Mouse (Mus musculus) right cerebral cortex, adult 2 months (tissue): Measurements from ENCODE around the gene Pdk4.

ENCODE experiments used
- DNase-seq, 2 experiments: peaks; one replicate each; pipeline ENCODE4 v3.0.0; 2021 to 2022; ENCODE audit warnings: low spot score in 2 of 2

Gene Pdk4

DNA sequence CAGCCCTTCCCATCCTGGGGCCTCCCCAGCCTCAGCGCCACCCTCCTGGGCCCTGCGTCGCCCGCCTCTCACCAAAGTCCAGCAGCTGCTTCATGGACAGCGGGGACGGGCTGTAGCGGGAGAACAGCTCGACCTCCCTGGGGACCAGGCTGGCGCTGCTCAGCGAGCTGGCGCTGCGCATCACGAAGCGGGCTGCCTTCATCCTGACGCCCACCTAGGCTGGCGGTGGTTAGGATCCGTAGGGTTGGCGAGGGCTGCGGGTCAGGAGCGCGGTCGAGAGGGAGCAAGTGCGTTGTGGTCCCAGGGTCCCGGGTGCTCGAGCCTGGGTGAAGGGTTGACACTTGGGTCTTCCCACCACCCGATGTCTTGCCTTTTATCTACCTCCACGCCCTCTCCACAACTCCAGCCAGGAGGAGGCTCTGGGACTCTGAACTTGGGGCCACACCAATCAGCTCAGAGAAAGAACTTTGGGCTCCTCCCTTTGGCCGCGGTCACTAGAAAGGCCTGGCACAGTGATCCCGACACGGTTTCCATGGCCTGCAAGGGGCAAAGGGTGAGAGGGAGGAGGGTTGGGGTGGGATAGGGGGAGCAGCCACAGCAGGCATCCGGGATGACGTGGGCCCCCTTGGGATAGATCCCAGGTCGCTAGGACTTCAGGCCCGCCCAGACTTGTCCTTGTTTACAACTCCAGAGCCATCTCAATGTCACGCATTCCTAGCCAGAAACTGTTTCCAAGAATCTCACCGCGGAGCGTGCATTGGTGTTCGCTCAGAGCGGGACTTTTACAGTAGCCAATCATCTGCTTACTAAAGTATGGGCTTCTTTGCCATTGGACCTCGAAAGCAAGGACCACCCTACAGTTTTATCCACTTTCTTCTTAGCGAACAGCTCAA lies at the start of gene Pdk4:
Pdk4 (minus strand) TSS at position 349 of the 893 bp plus-strand sequence.
- peak; percentile 49 to 64 for DNase-seq

GRCm38 (mm10) chr6:5537855-5538365 lies 41.8 kb upstream of the Pdk4 start:
- no peak for DNase-seq

GRCm38 (mm10) chr6:5535754-5536153 lies 39.6 kb upstream of the Pdk4 start:
- DNase-seq: no peak

- no peak for DNase-seq
Measured at GRCm38 (mm10) chr6:5517091-5517490, 21.0 kb upstream of the Pdk4 start.

DNA sequence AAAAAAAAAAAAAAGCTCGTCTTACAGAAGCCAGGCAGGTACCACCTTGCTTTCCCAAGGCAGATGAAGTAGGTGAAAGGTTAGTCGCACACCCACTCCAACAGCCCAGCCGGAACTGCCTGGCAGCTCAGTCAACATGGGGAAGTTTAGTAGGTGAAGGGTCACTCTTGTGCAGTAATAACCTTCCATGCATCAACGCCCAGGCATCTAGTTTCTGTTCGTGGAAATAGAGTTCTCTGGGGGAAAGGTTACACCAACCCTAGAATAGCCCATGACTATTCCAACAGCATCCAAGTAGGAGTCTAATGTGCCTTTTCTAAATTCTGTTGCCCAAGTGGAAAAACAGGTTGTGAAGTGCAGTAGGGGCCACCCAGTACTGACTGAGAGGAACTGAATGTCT lies 13.6 kb upstream of the Pdk4 start:
- DNase-seq: no peak

DNA sequence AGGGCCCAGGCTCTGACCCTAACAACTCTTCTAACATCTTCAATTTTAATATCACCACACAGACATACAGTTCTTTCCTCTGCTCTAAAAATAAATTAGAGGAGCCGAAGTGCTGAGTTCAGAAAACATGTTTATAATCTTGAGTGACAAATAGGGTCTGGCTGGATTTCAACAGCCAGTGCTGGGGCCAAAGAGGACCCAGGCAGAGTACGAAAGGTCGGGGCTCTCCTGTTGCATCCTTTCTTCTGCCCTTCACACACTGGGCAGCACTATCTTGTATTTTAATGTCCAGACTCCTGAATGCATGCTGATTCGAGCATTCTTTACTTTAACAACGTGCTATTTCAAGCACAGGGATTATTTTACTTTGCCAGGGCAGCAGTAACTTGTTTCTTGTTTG lies 13.2 kb upstream of the Pdk4 start:
- no peak for DNase-seq

DNA sequence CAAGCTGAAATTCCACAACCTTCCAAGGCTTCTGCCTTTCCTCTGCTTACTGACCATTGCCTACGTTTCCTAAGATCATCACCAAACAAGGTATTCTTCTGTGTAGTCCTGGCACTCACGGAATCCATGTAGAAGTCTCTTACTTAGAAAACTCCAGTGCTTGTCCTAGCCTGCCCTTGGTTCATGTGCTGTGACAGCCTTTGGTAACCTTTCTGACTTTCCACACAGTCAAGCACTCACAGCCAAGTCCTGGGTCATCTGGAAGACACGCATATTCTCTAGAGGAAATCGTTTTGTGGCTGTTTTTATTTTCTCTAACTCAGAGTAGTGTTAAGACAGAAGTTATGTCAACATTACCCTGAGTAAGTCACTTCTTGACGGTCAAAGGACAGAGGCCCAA lies 11.7 kb upstream of the Pdk4 start:
- no peak for DNase-seq

- no peak for DNase-seq
Measured at GRCm38 (mm10) chr6:5506271-5506670, 10.2 kb upstream of the Pdk4 start.

DNA sequence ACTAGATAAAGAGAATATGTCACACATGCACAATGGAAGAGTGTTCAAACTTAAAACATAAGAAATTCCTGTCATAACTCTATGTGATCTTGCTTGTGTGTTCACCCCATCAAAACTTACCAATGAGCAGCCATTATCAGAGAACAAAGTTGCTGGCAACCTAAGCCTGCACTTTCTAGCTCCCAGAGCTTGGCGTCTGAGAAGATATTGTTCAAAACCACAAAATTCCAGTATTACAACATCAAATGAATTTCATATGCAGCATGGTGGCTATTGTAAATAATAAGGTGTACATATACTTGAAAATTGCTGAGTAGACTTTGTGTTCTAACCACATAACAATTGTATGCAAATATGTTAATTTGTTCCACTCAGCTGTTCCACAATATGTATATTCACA lies 6.7 kb upstream of the Pdk4 start:
- no peak for DNase-seq

GRCm38 (mm10) chr6:5501551-5501950 lies 5.4 kb upstream of the Pdk4 start:
- no peak for DNase-seq

- no peak for DNase-seq
Measured at GRCm38 (mm10) chr6:5498740-5499139, 2.6 kb upstream of the Pdk4 start.

- DNase-seq: no peak
Measured at GRCm38 (mm10) chr6:5496854-5497235, 736 bp upstream of the Pdk4 start.

DNA sequence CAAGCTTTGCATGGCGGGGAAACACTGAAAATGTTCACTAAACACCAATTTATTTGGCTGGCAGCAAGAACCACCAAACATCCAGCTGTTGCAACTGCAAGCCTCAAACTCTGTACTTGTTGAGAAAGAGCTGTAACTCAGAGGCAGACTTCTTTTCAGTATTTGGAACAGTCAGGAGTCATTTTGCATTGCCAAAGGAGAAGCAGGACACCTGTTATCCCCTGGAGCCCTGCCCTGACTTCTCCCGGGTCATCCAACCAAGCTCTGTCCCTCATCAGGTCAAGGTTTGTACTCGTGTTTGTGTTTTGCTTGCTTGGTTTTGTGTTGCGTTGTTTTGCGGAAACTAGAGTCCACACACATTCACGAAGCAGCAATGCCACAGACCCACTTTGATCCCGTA lies 11.1 kb downstream of the Pdk4 start:
- DNase-seq: no peak

- no peak for DNase-seq
Measured at GRCm38 (mm10) chr6:5482270-5482783, 13.8 kb downstream of the Pdk4 start.

- DNase-seq: no peak
Measured at GRCm38 (mm10) chr6:5481066-5481465, 15.0 kb downstream of the Pdk4 start.

GRCm38 (mm10) chr6:5474021-5474420 lies 22.1 kb downstream of the Pdk4 start:
- no peak for DNase-seq

DNA sequence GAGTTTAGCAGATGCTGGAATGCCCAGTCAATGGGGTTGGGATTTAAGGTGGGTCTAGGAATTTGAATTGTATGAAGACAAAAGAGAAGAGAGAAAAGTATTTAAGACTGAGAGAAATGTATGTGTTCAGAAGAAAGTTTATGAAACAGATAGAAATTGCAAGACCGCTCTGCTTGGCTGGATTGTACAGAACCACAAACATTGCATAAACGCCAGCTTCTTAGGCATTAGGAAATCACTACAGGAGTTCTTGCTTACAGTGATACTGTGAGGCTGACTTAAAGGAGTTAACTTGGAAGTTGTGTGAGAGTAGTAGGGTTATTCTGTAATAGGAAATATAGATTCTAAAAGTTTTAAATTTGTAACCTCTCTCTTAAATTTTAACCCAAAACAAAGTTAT lies 23.4 kb downstream of the Pdk4 start:
- no peak for DNase-seq

- no peak for DNase-seq
Measured at GRCm38 (mm10) chr6:5470480-5471318, 25.4 kb downstream of the Pdk4 start.

GRCm38 (mm10) chr6:5455836-5456235 lies 40.3 kb downstream of the Pdk4 start:
- no peak for DNase-seq

DNA sequence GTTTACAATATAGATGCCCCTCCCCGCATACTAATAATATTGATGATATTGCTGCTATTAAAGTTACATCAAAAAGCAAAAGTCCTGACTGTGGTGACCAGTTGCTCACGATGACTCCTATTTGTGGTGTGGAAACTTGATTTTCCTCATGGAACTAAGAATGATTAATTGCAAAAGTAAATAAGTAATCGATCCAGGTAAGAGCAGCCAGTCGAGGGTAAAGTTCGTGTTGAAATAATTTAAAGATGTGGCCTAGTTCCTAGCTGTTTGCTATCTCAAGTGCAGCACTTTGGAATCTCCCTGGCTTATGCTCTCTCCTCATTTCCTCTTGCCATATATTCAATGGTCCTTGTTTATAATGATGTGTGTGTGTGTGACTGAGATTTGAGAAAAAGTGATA lies 46.2 kb downstream of the Pdk4 start:
- DNase-seq: no peak

- DNase-seq: no peak
Measured at GRCm38 (mm10) chr6:5448396-5448795, 47.7 kb downstream of the Pdk4 start.

- DNase-seq: peak in 1 of 2 experiments; percentile 12
Measured at GRCm38 (mm10) chr6:5447546-5447945, 48.6 kb downstream of the Pdk4 start.
